Mouse (Mus musculus): ENCODE results near the gene Mut. TPM values are rescaled to one million over a fixed set of nuclear protein-coding genes. Genes with fewer than 3 reads are reported as not detected.

Mut gene
- 24.9 and 28.8 TPM in 2 replicates for polyA plus RNA-seq (2012; rRNA removed)

DNA sequence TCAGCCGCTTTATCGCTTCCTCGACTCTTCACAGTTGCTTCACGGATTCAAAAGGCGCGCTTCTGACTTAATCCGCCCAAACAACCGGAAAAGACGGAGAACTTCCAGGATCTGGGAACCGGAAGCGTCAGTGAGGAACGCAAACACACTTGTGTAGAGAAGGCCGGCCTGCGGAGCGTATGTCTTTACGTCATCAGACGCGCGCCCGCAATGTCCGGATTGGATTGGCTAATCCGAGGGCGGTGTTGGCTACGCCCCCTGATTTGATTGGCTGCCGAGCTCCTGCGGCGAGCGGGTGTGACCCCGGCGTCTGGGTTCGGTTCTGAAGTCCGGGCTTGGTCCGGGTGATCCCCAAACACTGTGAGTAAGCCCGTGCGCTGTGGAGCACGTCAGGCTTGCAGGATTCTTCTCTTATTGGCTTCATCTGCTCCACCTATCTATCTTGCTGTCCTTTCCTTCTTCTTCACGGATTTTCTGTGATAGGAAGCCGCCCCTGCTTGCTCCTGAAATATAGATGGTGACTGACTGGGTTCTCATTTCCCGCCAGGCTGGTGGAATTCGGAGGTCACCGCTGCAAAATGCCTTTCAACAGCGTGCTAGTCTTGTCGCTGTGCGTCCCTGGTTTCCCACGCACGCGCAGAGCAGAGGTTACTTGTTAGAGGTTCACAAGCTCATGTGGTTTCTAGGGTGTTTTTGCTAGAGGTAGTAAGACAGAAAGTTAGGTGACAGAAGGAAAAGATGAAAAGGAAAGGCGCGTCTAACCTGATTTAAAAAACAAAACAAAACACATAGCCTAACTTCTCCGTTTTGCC, at the start of gene Mut, which contains the start of gene Cenpq:
TSS of gene Mut (plus strand) at position 266 of the 812 bp plus-strand sequence.
TSS of gene Cenpq (minus strand) at position 628 of the 812 bp plus-strand sequence.

DNA sequence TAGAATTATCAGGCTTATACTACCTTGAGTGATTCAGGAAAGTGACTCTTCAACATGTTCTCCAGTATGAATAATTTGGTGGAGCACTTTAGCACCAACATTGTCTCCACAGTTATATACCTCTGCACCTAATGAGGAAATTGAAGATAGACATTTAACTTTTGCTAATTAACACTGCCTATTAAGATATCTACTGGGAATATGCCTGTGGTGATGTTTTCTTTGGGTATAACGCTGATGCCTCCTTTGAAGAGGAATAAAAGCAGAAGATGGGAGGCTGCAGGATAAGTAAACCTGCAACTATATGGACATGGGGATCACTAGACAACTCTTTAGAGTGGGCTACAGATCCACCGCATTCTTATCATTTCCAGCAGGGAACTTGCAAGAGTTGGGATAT, 20.2 kb upstream of the Mut start, which contains the start of gene Glyatl3:
TSS of gene Glyatl3 (minus strand) at position 101 of the 400 bp plus-strand sequence.

Other genes starting within 250 kb of the Mut start
- not detected in 2 replicates for gene Esp1, start 207.6 kb upstream of the Mut start, polyA plus RNA-seq (2012; rRNA removed)
- gene Crisp2, start 127.7 kb upstream of the Mut start, polyA plus RNA-seq (2012; rRNA removed), result 0.06 and 0.22 TPM in 2 replicates
- gene Rhag, start 123.6 kb upstream of the Mut start, polyA plus RNA-seq (2012; rRNA removed), result 80.1 and 84.6 TPM in 2 replicates
- 0.29 and 0.40 TPM in 2 replicates for gene 9130008F23Rik, start 54.1 kb upstream of the Mut start, polyA plus RNA-seq (2012; rRNA removed)
- 0.03 TPM in 1 of 2 replicates, not detected in the other for gene Glyatl3, start 20.3 kb upstream of the Mut start, polyA plus RNA-seq (2012; rRNA removed)
- gene Cenpq, start 362 bp downstream of the Mut start, polyA plus RNA-seq (2012; rRNA removed), result 7.6 and 7.9 TPM in 2 replicates